Mouse (Mus musculus): ENCODE measurements around the gene Igsf23. TPM values are rescaled to one million over a fixed set of nuclear protein-coding genes. Genes with fewer than 3 reads are reported as not detected.
"Not testable (repeated sequence)": the region's sequence is repeated elsewhere in the genome, so short reads cannot be mapped to it uniquely, and the experiment has no call there.

Gene Igsf23
- polyA plus RNA-seq, 1 experiment from 2014 or later, result not detected

GRCm38 (mm10) chr7:19932877-19933809, 17.4 kb downstream of the Igsf23 start:
- Histone ChIP-seq H3K27ac (replicated peaks) (no peak overlapping the region), H3K36me3 (no peaks in the 10 kb centered on the region), H3K4me3 (peak overlapping the region; percentile 20), H3K9ac (replicated peaks) (no peak overlapping the region), H3K4me1 (peaks cover 5% of the 10 kb centered on the region; the same call in 1 of the 2 replicates), H3K9me3 (no peaks in the 10 kb centered on the region), H3K27me3 (no peaks in the 10 kb centered on the region; the same call in 1 of the 2 replicates), H3K4me2 (replicated peaks) (peak overlapping the region; percentile 49)
- 27% methylated on average over 21 of the region's 21 CpGs for WGBS
- peak; percentile 61; the same call in 1 of the 2 replicates for ATAC-seq (ENCODE audit: low FRiP score, low read depth)

DNA sequence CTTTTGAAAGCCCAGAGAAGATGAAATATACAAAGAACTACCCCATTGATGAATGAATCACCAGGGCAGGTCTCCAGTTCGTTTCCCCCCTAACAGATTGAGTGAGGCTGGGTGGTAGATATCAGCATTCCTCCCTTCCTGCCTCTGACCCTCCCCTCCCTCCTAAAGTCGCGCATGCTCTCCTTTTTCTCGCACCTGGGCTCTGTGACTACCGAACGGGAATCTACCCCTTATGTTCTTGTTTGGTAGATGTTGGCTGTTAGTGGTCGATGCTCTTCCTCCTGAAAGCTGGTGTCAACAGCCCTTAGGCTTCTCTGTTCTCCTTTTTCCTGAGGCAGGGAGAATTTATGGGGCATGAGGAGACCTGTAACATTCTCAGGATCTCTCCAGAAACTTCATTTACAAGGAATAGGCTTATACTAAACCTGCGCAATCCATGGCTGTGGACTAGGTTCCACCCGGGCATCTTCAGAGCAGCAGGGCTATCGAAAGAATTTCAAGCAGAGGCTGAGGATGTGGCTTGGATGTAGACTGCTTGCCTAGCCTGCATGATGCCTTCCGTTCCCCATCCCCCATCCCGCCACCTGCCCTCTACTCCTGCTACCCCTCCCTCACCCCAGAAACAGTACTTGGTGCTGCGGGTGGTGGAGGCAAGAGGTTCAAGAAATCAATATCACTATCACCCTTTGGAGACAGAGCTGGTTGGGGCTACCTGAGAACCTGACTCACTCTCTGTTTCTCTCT, 18.3 kb downstream of the Igsf23 start:
- WGBS, result 26% methylated on average over 13 of the region's 13 CpGs
- Histone ChIP-seq H3K4me2 (replicated peaks) (peak overlapping the region; percentile 49), H3K27me3 (no peaks in the 10 kb centered on the region; the same call in 1 of the 2 replicates), H3K9me3 (no peaks in the 10 kb centered on the region), H3K4me1 (peaks cover 5% of the 10 kb centered on the region; the same call in 1 of the 2 replicates), H3K4me3 (no peak overlapping the region), H3K36me3 (no peaks in the 10 kb centered on the region), H3K27ac (replicated peaks) (no peak overlapping the region), H3K9ac (replicated peaks) (no peak overlapping the region)
- 0 out of 2 replicates have a peak, but pooled peaks have one; percentile 39 for ATAC-seq (ENCODE audit: low FRiP score, low read depth)

DNA sequence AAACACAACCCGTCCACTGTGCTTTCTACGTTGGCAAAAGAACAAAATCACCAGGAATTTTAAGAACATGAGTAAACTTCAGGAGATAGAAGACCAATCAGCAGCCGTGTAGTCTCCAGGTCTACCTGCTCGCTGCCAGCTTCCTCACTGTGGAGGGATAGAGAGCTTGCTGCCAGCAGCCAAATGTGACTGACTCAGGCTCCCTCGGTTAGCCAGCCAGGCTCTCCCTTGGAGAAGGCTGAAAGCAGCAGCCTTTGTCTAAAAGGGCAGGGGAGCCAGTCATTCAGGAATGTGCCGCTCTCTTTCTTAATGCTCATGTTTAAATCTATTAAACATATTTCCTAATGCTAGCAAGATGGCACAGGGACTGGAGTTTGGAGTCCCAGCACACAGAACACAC, 20.1 kb downstream of the Igsf23 start:
- H3K4me2 ChIP-seq (replicated peaks); H3K27me3 ChIP-seq; H3K36me3 ChIP-seq; H3K4me3 ChIP-seq; H3K4me1 ChIP-seq; ATAC-seq (ENCODE audit: low FRiP score, low read depth); H3K9me3 ChIP-seq; H3K27ac ChIP-seq (replicated peaks); H3K9ac ChIP-seq (replicated peaks): not testable (repeated sequence)
- WGBS, result 77% methylated on average over 6 of the region's 6 CpGs

- no peak overlapping the region for H3K27ac ChIP-seq (replicated peaks)
These were observed 22.1 kb downstream of the Igsf23 start for GRCm38 (mm10) chr7:19928486-19928885.

DNA sequence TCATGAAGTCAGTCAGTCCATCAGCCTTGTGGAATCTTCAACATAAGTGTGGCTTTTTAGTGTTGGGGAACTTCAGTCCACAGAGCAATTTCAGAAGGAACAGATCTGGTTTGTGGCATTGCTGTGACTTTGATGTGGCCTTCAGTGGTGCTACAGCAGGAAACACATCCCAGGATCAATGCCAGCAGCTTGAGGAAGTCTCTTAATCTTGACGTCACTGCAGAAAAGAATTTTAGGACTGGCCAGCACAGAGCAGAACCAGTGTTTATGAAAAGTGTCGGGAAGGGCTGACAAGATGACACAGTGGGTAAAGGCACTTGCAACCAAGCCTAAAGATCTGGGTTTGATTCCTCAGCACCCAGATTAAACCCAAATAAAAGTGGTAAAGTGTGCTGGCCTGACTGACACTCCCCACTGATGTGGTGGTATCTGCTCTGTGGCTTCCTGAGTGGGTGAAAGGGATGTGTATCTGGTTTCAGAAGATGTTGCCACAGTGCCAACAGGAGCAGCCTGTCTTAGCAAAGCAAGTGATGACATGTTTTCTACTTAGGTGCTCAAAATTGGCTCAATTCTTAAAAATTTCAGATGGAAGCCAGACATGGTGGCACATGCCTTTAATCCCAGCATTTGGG, 23.6 kb downstream of the Igsf23 start:
- Histone ChIP-seq H3K9me3 (no peaks in the 10 kb centered on the region), H3K36me3 (no peaks in the 10 kb centered on the region), H3K27me3 (no peaks in the 10 kb centered on the region; the same call in 1 of the 2 replicates), H3K4me2 (replicated peaks) (no peak overlapping the region), H3K9ac (replicated peaks) (no peak overlapping the region), H3K4me3 (no peak overlapping the region), H3K4me1 (0 out of 2 replicates have a peak, but pooled peaks cover 7% of the 10 kb centered on the region), H3K27ac (replicated peaks) (no peak overlapping the region)
- 76% methylated on average over 2 of the region's 2 CpGs for WGBS
- no peak for ATAC-seq (ENCODE audit: low FRiP score, low read depth)

More at GRCm38 (mm10) chr7:19928486-19928885, 22.1 kb downstream of the Igsf23 start:
- Histone ChIP-seq H3K9me3 (no peaks in the 10 kb centered on the region), H3K9ac (replicated peaks) (no peak overlapping the region), H3K27me3 (no peaks in the 10 kb centered on the region; the same call in 1 of the 2 replicates), H3K36me3 (no peaks in the 10 kb centered on the region), H3K4me1 (peaks cover 10% of the 10 kb centered on the region; the same call in 1 of the 2 replicates), H3K4me2 (replicated peaks) (no peak overlapping the region), H3K4me3 (no peak overlapping the region)
- 61% methylated on average over 5 of the region's 5 CpGs for WGBS
- ATAC-seq (ENCODE audit: low FRiP score, low read depth), result no peak

- ATAC-seq (ENCODE audit: low FRiP score, low read depth), result no peak
- 83% methylated on average over 1 of the region's 1 CpGs for WGBS
- H3K9ac ChIP-seq (replicated peaks), result no peak overlapping the region
These were observed 25.2 kb downstream of the Igsf23 start for GRCm38 (mm10) chr7:19925376-19925775.

GRCm38 (mm10) chr7:19923797-19924196, 26.8 kb downstream of the Igsf23 start:
- H3K9ac ChIP-seq (replicated peaks), result no peak overlapping the region
- no peak overlapping the region for H3K4me3 ChIP-seq
- H3K27me3 ChIP-seq, result no peaks in the 10 kb centered on the region
- no peaks in the 10 kb centered on the region for H3K9me3 ChIP-seq
- H3K4me2 ChIP-seq (replicated peaks), result no peak overlapping the region
- no peak overlapping the region for H3K27ac ChIP-seq (replicated peaks)
- 14% methylated on average over 10 of the region's 15 CpGs for whole genome bisulfite sequencing
- ATAC-seq (ENCODE audit: low FRiP score, low read depth), result no peak
- 0 out of 2 replicates have a peak, but pooled peaks cover 9% of the 10 kb centered on the region for H3K4me1 ChIP-seq
- H3K36me3 ChIP-seq, result no peaks in the 10 kb centered on the region

More at GRCm38 (mm10) chr7:19925376-19925775, 25.2 kb downstream of the Igsf23 start:
- Histone ChIP-seq H3K4me1 (0 out of 2 replicates have a peak, but pooled peaks cover 7% of the 10 kb centered on the region), H3K27me3 (no peaks in the 10 kb centered on the region), H3K36me3 (no peaks in the 10 kb centered on the region), H3K9me3 (no peaks in the 10 kb centered on the region), H3K4me2 (replicated peaks) (no peak overlapping the region), H3K4me3 (no peak overlapping the region), H3K27ac (replicated peaks) (no peak overlapping the region)

- Histone ChIP-seq H3K36me3 (no peaks in the 10 kb centered on the region), H3K4me2 (replicated peaks) (no peak overlapping the region), H3K27ac (replicated peaks) (no peak overlapping the region), H3K4me1 (0 out of 2 replicates have a peak, but pooled peaks cover 9% of the 10 kb centered on the region), H3K4me3 (no peak overlapping the region), H3K9ac (replicated peaks) (no peak overlapping the region), H3K9me3 (no peaks in the 10 kb centered on the region), H3K27me3 (no peaks in the 10 kb centered on the region)
- no peak for ATAC-seq (ENCODE audit: low FRiP score, low read depth)
- WGBS, result 45% methylated on average over 2 of the region's 2 CpGs
These were observed 27.2 kb downstream of the Igsf23 start for GRCm38 (mm10) chr7:19923354-19923753.

DNA sequence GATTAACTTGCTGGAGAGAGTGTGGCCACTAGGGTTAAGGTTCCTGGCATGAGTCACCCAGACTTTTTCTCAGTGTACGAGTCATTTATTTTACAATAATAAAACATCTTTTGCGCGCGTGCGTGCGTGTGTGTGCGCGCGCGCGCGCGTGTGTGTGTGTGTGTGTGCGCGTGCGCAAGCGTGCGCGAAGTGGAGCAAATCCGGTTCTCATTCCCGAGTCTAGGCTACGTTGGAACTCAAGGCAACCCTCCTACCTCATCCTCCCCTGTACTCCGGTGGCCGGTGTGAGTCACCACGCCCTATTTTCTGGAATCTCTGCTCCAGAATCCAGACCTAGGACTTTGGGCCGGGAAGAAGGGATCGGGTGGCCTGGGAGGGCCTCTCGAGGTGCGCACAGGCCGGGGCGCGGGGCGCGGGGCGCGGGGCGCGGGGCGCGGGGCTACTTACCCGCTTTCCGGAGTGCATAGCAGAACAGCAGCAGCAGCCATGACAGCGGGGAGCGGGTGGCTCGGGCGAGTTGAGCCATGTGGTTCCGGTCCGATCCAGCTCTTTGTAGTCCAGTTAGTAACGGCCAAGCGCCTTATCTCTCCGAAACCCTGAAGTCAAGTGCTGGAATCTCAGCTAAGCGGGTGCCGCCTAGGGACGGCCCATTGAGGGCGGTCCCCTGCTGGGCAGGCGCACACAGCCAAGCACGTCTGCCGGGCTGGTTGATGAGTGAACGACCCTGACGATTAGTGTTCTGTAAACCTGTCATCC, 29.9 kb downstream of the Igsf23 start, which contains the start of gene Pvr:
Gene Pvr (minus strand): TSS at position 655 of the 756 bp plus-strand sequence.
- WGBS, result under 1% methylated on average over 60 of the region's 60 CpGs

DNA sequence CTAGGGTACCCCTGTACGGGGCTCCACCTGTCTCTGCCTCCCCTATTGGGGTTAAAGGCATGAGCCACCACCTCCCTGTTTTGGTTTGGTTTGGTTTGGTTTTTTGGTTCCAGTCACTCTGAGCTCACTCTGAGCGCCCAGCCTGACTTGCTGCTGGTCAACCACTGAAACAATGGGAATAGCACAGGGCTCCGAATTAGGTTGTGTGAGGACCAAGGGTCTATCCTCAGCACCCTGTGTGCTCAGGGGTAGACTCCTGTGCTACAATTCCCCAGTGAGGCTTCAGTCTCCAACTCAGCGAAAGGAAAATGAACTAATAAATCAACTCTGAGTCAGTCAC, 30.4 kb downstream of the Igsf23 start:
- peak overlapping the region; percentile 82 for H3K4me2 ChIP-seq (replicated peaks)
- peak; percentile 21; the same call in 1 of the 2 replicates for ATAC-seq (ENCODE audit: low FRiP score, low read depth)
- WGBS, result 33% methylated on average over 4 of the region's 4 CpGs
- no peaks in the 10 kb centered on the region for H3K27me3 ChIP-seq
- 0 out of 2 replicates have a peak, but pooled peaks cover 9% of the 10 kb centered on the region for H3K4me1 ChIP-seq
- no peaks in the 10 kb centered on the region for H3K9me3 ChIP-seq
- H3K4me3 ChIP-seq, result peak overlapping the region; percentile 72
- H3K27ac ChIP-seq (replicated peaks), result peak overlapping the region; percentile 56; the same call in 1 of the 2 replicates
- H3K9ac ChIP-seq (replicated peaks), result peak overlapping the region; percentile 73; the same call in 1 of the 2 replicates
- no peaks in the 10 kb centered on the region for H3K36me3 ChIP-seq

More for the DNA sequence above, 29.9 kb downstream of the Igsf23 start, which contains the start of gene Pvr:
- 0 out of 2 replicates have a peak, but pooled peaks cover 9% of the 10 kb centered on the region for H3K4me1 ChIP-seq
- H3K9ac ChIP-seq (replicated peaks), result peak within 1 kb of the TSS; percentile 73
- peak within 1 kb of the TSS; percentile 72 for H3K4me3 ChIP-seq
- H3K4me2 ChIP-seq (replicated peaks), result peak within 1 kb of the TSS; percentile 82
- no peaks in the 10 kb centered on the region for H3K9me3 ChIP-seq
- H3K36me3 ChIP-seq, result no peaks in the 10 kb centered on the region
- peak; percentile 83 for ATAC-seq (ENCODE audit: low FRiP score, low read depth)
- H3K27me3 ChIP-seq, result no peaks in the 10 kb centered on the region
- peak within 1 kb of the TSS; percentile 56 for H3K27ac ChIP-seq (replicated peaks)

GRCm38 (mm10) chr7:19914558-19914957, 36.0 kb downstream of the Igsf23 start:
- Histone ChIP-seq H3K36me3 (no peaks in the 10 kb centered on the region), H3K9ac (replicated peaks) (no peak overlapping the region), H3K27me3 (no peaks in the 10 kb centered on the region), H3K9me3 (no peaks in the 10 kb centered on the region), H3K4me1 (no peaks in the 10 kb centered on the region), H3K27ac (replicated peaks) (no peak overlapping the region), H3K4me2 (replicated peaks) (no peak overlapping the region), H3K4me3 (no peak overlapping the region)
- WGBS, result 94% methylated on average over 7 of the region's 7 CpGs
- ATAC-seq (ENCODE audit: low FRiP score, low read depth), result no peak

Data from midbrain, embryonic 12.5 days (tissue).